Mouse (Mus musculus) thymus, postnatal 14 days (tissue): ENCODE measurements around the gene H3f3a.
"Not testable (repeated sequence)": the region's sequence is repeated elsewhere in the genome, so short reads cannot be mapped to it uniquely, and the experiment has no call there.

ENCODE experiments used
- DNase-seq: peaks from one replicate; pipeline ENCODE4 v3.0.0; 2021

The H3f3a gene

DNA sequence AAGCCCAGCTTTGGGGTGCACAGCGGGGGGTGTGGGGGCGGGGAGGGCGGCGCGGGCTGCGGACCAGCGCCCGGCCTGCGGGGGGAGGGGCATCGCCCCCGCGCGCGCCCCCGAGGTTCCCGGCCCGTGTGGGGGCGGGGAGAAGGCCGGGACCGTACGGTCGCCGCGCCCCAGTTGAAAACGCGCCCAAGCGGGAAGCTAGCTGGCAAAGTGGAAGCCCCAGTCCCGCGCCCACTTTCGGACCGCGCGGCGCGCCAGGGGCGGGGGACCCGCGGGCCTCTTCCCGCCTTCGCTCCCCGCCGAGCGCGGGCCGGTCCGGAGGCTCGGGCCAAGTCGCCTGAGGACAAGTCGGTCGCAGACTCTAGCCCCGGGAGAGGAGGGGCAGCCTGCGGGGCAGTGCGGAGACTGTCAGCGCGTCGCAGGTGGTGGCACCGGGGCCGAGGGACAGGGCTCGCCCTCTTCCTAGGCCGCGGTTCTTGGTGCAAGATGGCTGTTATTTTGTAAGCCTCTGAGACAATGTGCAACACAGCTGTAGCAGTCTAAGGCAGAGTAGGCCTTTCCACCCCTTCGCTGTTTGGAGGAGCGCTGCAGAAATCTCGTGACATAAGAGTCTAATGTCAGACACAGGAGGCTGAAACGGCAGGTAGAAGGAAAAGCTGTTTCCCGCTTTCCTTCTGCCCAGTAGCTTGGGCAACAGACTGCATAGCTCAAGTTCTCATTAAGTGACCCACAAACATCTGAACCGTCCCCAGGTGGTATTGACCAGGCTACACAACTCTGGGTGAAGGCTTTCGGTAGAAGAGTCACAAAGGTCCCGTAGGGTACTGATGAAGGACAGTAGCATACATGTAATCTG lies at the start of gene H3f3a:
Gene H3f3a, minus strand, starts transcription at position 59 of the 856 bp plus-strand sequence.
- peak; percentile 88 for DNase-seq

DNA sequence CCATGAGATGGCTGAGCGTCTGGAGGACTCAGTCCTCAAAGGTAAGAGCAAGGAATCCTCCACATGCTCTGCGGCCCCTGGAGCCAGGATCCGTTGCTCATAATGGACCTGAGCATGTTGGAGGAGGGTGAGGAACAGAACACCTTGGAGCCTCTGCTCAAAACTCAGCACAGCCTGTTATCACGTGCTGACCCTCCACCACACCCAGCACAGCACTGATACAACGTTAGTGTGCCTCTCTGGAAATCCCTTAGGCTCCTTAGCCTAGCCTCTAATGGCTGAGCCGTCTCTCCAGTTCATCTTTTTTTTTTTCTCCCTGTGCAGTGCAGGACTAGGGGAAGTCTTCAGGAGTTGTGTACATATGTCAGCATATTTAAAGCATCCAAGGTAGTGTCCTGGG lies 46.3 kb upstream of the H3f3a start:
- no peak for DNase-seq

DNA sequence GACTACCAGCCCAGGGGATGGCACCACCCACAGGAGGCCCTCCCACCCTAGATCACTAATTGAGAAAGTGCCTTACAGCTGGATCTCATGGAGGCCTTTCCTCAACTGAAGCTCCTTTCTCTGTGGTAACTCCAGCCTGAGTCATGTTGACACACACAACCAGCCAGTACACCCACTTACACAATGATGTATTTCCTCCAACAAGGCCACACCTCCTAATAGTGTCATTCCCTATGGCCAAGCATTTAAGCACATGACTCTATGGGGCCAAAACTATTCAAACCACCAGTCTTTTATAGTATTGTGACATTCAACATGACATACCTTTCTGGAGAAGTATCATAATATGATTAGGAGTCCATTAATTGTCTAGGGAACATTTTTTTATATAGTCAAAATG lies 45.0 kb upstream of the H3f3a start:
- no peak for DNase-seq

DNA sequence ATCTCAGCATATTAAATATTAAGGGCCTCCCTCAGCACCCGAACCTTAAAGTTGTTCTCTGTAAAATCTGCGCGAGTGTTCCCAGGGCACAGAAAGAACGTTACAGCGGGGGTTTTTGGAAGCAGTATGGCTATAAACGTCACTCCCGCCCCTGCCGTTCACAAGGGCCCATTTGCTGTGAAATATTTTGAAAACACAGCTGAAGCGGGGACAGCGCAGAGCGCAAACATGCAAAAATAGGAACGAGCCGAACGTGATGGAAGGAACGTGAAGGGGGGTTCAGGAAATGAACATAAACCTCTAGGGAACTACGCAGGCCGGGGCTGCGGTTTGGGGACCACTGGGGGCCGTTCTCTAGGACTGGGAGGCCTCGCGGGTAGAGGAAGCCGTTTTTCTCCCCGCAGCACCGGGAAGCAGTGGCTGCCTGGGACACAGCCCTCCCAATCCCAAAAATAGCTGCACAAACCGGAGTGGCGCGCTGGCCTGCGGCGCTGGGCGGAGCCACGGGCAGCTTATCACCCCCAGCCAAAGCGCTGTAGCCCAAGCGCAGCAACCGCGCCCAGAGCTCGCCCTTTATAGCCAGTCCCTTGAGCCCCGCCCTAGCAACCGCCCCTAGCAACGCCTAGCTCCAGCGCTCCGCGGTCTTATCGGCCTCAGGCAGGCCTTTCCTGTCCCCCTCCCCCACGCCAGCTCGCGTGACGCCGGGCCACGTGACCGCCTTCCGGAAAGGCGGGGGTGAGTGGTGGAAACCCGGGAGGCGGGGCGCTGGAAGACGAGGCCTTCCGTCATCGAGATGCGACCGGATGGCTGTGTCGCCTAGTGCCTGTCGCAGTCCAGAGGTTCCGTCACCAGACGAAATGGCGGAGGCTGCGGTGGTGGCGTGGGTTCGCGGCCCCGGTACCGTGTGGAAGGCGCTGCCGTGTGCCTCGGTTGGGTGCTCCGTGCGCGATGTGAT lies 36.9 kb upstream of the H3f3a start, which contains the start of gene Sde2:
Gene Sde2, plus strand, starts transcription at position 812 of the 955 bp plus-strand sequence.
- DNase-seq = peak; percentile 100

DNA sequence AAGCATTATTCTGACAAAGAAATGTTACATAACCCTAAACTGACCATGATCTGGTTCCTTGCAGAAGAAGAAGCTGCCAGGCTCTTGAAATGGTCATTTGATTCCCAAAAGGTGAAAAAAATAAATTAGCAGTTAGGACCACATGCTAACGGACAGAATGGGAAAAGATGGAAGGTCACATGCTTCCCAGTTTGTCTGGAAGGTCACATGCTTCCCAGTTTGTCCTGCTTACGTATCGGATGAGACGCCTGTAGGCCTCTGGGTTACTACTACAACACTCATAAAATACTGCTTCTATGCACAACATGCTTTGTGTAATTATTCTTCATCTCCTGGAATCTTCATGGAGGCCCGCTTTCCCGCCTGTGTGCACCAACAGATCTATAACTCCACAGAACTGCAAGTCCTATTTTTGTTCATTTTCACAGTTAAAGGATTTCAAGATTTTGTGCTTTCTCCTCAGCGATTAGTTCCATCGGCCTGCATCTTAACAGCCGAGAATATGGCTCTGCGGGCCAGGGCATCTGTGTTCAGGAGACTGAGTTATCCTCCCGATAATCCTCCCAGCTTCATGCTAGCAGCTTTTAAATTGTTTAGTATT lies 36.1 kb upstream of the H3f3a start:
- no peak for DNase-seq

DNA sequence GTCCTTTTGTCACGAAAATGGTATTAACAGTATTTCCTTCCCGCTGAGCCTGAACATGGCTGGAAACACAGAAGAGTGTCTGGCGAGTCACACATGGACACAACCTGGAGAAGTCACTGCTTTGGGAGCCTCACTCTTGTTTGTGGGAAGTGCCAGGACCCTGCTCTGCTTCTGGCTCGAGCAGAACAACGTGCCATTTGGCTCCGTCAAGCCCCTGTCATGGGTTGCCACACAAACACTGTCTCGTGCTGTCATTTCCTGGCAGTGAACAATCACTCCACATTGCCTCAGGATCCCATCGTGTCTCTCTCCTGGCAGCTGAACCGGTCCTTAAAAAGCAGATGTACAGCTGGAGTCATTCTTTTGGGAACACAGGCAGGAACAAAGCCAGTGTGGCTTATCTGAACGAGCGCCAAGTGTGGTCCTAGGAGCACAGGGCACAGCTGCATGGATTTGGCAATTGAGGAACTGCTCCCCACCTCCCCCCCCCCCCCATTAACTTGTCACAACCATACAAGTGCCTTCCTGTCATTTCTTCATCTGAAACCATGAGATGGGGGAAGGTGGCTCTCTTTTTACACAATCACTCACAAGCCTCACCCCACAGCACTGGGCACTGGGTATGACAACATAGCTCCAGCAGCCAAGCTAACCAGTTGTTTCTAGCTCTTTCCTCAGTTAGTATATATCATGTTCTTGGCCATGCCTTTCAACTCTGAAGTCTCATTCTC lies 34.9 kb upstream of the H3f3a start:
- peak; percentile 67 for DNase-seq

DNA sequence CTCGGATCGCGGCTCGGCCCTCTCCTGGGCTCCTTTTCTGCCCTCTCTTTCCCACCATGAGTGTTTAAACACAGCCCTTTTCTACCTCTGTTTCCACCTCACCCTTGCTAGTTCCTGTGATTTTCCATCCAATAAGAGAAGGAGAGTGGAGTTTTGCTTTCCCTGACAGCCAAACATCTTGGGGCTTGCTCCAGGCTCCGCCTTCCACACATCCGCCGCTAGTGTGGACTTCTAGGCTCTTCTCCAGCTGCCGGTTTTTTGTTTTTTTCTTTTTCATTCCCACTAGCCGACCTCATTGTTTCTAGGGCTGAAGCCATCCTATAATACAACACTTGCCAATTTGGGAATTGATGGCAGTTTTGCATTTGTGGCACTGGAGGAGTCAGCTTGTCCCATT lies 34.4 kb upstream of the H3f3a start:
- peak; percentile 70 for DNase-seq

DNA sequence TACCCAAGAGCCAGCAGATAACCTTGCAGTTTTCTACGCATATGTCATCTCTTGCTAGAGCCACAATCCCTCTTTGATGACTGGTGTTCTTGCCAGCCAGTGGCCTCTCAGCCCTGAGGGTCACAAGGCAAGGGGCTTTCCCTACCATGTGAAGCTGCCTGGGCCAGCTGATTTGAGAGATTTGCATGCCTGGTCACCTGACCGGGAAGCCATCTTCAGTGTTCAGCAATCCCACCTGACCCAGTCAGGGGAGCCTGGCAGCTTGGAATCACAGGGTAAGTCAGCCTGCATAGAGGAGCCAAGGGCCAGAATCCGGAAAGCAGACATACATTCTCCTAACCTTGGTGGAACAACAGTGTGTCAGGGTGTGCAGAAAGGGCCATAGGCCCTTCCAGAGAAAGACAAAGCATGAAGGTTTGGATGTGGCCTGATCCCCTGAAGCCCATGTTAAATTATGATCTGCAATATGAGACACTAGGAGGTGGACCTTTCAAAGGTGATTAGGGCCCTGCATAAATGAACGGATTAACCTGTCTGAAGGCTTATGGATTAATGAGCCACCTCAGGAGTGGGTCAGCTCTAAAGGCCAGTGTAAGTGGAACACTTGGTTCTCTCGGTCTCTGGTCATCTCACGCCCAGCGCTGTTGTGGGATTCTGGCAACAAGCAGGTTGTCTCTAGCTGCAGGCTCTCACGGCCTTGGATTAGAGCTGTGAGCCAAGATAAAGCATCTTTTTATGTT lies 28.0 kb upstream of the H3f3a start:
- DNase-seq = no peak

DNA sequence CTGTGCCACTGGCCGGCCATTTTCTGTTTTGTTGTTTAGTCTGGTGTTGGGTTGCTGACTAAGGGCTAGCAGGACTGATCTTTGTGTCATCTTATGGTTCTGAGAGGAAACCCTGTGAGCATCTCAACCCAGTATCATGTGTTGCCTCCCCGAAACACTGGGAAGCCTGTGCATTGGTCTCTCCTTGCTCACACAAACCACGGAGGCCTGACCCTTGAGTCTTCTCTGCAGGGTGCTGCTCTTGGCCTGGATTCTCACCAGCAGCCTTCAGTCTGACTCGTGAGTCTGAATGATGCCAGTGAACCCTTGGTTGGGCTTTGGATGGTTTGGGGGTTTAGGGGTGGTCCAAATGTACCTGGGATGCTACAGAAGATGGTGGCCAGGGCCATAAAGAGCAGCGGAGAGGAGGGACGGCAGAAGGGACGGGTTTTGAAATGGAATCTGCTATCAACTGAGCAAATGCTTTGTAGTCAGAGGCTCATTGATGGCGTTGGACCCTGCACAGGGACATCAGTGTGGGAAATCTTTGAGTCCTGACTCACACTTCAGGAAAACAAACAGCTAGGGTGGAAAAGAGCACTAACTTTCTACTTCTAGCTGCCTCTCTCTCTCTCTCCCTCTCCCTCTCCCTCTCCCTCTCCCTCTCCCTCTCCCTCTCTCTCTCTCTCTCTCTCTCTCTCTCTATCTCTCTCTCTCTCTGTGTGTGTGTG lies 25.6 kb upstream of the H3f3a start:
- DNase-seq = no peak

DNA sequence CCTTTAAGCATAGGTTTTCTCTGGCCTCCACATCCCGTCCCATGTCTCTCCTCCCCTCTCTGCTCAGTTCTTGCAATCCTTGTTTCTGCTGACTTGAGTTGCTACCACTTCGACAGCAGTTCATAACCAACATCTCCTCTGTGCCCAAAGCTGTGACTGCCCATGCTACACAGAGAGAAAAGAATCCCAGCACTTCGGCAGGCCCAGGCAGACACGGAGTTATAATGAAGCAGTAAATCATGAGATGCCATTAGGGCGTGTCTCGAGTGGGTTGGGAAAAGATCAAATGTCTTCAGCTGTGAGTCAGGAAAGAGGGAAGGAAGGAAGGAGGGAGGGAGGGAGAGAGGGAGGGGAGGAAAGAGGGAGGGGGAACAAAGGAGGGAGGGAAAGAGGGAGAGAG lies 24.3 kb upstream of the H3f3a start:
- DNase-seq = no peak

DNA sequence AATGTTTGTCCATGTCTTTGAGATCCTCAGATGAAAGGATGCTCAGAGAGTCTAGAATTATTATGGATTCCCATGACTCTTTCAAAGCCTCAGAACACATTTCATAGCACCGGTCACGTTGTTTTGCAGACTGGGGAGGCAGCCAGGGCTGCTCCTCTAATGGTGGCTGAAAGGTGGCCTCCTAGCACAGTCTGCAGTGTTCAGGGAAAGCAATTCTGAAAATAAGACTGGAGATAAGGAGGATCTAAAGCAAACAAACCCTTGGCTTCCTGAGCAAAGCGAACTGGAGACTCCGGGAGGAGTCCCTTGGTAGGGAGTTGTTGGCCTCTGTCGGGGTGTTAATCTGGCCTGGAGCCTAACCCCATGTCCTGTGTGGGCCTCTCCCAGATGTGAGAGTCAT lies 23.4 kb upstream of the H3f3a start:
- DNase-seq = no peak

DNA sequence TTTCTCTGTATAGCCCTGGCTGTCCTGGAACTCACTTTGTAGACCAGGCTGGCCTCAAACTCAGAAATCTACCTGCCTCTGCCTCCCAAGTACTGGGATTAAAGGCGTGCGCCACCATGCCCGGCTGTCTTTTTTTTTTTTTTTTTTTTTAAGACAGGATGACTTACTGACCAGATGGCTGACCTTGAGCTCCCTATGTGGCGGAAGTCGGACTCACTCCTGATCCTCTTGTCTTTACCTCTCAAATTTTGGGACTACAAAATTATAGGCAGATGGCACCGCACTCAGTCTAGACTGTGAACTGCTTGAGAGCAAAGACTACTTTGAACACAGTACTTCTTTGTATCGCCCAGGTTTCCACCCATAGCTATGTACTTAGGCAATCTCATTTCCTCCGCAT lies 22.7 kb upstream of the H3f3a start:
- not testable (repeated sequence) for DNase-seq

DNA sequence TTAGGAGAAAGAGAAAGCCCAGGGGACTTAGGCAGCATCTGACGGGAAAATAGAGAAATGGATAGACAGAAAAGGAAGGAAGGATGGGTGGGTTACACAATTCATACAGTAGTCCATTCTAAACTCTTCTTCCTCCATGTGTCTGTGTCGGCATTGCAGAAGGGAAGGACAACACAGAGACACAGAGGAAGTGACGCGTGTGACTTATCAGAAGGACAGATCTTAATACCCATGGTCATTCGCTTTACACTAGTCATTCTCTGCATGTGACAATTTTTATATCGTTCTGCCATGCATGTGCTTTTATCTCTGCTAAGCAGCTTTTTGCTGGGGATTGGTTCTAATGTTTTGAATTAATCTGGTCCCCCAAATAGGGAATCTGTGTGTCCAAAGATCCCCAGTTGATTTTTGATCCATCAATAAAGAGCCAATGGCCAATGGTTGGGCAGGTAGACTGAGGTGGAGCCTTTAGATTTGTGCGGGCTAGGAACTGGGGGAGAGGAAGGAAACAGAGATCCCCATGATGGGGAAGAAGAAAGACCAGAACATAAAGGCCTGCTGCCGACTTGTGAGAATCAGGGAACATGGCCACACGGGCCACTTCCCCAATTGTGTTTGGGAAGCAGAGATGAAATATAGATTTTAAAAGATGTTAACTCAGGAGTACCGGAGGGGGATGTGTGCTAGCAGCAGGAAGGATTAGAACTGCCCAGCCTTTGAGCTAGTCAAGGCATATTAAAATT lies 21.7 kb upstream of the H3f3a start:
- DNase-seq = no peak

DNA sequence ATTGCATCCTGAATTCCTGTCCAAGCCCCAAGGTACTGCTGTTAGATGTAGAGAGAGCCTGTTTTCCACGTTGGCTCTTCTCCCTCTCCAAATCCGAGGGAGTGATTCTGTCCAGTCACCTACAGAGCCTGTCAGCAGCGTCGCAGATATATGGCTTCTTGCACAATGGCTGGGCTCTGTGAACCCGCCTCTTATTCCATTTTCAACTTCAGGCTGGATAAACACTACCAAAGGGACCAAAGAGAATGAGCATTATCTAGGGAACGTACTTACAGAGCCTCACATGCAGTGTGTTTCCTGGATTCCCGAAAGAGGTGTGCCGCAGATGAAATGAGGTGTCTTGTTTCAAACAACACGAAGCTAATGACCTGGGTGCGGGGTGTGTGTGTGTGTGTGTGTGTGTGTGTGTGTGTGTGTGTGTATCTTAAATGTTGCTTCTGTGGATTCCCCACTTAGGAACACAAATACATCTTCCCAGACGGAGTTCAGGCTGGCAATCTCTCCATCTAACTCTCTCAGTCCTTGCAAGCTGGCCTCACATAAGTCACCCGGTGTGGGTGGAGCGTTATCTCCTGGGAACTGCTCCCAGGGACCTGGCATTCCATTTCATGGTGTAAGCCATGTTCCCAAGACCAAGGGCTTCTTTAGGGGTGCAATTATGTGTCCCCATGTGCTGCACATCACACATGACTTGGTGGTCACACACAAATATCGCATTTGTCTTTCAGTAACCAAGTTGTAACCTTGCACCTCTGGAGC lies 17.0 kb upstream of the H3f3a start:
- no peak for DNase-seq

DNA sequence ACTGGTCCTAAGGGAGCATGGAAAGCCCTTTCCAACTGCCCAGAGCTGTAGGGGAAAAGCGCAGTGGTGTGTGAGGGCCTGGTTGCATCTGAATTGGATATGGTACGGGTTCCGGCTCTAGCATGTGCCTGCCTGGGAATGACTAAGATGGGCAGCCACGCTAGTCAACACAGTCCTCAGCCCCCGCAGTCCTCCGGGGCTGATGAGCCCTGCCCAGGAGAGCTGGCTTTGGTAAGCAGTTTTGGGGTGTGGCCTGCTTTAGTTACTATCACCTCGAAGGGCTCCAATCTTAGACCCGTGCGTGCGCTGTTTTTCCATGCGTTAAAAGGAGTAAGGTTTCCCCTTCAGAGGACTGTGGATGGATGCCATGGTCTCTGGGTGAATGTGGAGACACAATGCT lies 16.4 kb upstream of the H3f3a start:
- DNase-seq = no peak

DNA sequence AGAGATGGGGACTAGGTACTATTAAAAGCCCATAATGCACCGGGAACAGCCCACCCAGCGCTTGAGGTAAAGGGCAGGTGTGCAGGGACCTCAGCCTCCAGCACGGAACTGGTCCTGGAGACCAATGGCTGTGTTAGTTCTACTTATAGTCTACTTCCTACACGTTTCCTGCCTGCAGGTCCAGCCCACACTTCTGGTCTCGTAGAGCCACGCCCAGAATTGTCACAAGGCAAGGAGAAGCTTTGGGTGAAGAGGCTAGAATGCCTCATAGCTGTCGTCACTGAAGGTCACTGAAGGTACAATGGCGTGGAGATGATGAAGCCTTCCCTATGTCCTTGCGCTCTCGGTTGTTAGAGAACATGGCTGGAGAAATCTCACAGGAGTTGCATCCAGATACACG lies 16.0 kb upstream of the H3f3a start:
- peak; percentile 24 for DNase-seq

DNA sequence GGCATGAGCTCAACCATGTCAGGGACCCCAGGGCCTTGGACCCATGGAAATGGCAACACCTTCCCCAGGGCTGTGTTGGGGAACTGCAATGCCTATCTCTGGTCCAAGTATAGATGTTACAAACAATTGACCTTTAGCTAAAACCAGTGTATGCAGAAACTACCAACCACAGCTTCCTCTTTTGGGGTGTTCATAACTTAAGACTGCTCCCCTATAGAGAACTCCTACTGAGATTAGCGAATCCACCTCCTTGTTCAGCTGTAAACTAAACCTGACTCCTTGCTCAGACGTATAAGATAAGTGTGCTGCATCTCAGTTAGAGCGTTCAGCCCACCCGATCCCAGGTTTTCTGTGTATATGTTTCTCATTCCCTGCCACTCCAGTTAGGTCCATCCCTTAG lies 12.9 kb upstream of the H3f3a start:
- DNase-seq = no peak

DNA sequence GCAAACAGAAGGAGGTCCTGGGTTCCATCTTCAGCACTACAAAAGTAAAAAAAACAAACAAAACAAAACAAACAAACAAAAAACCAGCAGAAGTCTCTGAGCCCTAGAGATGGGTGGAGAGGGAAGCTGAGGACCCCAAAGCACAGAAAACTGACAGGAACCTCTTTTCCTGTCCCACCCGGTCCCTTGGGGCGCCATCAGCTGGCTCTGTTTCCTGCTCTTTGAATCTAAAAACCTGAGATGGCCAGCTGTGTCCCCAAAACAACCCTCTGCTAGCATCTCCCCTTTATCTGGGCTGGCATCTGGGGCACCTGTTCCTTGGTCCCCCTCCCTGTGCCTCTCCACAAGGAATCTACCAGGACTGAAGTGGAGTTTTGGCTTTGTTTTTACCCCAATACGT lies 11.0 kb upstream of the H3f3a start:
- peak; percentile 72 for DNase-seq

DNA sequence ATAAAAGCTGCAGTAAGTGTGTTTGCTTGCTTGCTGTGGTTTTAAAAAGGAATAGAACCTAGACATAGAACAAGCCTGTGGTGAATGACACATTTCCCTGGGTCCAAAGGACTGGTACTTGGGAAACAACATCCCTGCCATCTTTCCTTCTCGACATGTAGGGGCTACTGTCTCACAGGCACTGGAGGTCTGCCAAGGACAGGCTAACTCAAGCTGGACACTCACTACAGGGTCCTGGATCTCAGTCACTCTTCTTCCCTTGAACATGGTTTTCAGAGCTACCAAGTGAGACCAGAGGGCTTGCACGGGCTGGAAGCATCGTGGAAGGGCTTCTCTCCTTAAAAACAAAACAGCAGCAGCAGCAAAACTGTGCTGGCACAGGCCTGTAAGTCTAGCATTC lies 10.0 kb upstream of the H3f3a start:
- DNase-seq = no peak

DNA sequence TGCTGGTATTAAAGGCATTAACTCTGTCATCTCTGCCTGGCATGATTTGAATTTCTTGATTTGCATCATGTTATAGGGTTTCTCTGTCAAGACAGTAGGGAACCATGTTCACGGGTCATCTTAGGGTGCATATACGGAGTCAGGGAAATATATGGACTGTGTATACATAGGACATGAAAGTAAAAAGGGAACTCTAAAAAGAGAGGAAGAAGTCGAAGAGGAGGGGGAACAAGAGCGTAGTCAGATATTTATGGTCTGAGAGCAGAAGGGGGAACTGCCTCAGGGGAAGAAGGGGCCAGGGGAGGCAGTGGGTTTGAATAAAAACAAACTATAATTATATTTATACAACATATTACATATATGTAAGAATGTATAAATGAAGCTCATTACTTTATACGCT lies 8.5 kb upstream of the H3f3a start:
- DNase-seq = no peak
